Mouse (Mus musculus) left cerebral cortex, adult 9 months (tissue): ENCODE measurements at regions not wholly inside any gene's neighbourhood (a gene's known extent, or its start where the extent isn't known, plus 50 kb on each side); places are given as distances from the start of the nearest gene placed in this dataset.

Experiments
- DNase-seq, 2 experiments: peaks; one replicate each; pipeline ENCODE4 v3.0.0; 2022; ENCODE audit warnings: low spot score in 2 of 2

GRCm38 (mm10) chr1:100644858-100645257, 872.3 kb downstream of the Cntnap5b start:
- no peak for DNase-seq

- DNase-seq: peak in 1 of 2 experiments; percentile 15
These were observed 888.3 kb downstream of the Cntnap5b start for GRCm38 (mm10) chr1:100660822-100661221.

- DNase-seq: no peak
These were observed 934.3 kb downstream of the Cntnap5b start for GRCm38 (mm10) chr1:100706898-100707297.
